Mouse (Mus musculus) spleen, adult 2 months (tissue): ENCODE data around the gene Mthfsd.

Source experiments
- CTCF ChIP-seq: fragments of 200-500 bp; IDR thresholded peaks from 2 replicates; pipeline ENCODE4 v1.5.1; 2011; ENCODE audit warnings: mild to moderate bottlenecking, inconsistent platforms; ENCODE audit not compliant: insufficient read depth, insufficient read length, insufficient replicate concordance; ENCODE audit errors: extremely low read depth
- POLR2A ChIP-seq: fragments of 200-500 bp; IDR thresholded peaks from 2 replicates; pipeline ENCODE4 v1.6.1; 2011; ENCODE audit warnings: low read depth, low read length, inconsistent platforms

GRCm38 (mm10) chr8:121088871-121089630, 19.1 kb downstream of the Mthfsd start:
- TF ChIP-seq CTCF (no peak), POLR2A (no peak)
